Mouse (Mus musculus) embryonic facial prominence, embryonic 14.5 days (tissue): ENCODE data around the gene Vasn. TPM values are rescaled to one million over a fixed set of nuclear protein-coding genes. Genes with fewer than 3 reads are reported as not detected.

Experiments
- polyA plus RNA-seq: library from polyadenylated mRNA; unstranded; fragments of >200 nt; fragmentation: Nextera tagmentation; extraction: Ambion mirVana; gene quantifications from 2 replicates; pipeline ENCODE4 v1.2.1, GENCODE M21; 2014

Gene Vasn
- polyA plus RNA-seq, 1 experiment from 2014 or later, result 32.4 TPM

Other genes with a start within 250 kb of the Vasn start
- gene Adcy9, start 219.4 kb upstream of the Vasn start, polyA plus RNA-seq, result 2.7 and 3.5 TPM in 2 replicates
- gene Srl, start 98.1 kb upstream of the Vasn start, polyA plus RNA-seq, result 89.2 and 112 TPM in 2 replicates
- gene Tfap4, start 80.1 kb upstream of the Vasn start, polyA plus RNA-seq, result 16.6 and 17.2 TPM in 2 replicates
- gene Glis2, start 45.2 kb upstream of the Vasn start, polyA plus RNA-seq, result 34.7 and 36.3 TPM in 2 replicates
- gene Pam16, start 15.0 kb upstream of the Vasn start, polyA plus RNA-seq, result 90.8 and 90.9 TPM in 2 replicates
- 57.6 and 57.7 TPM in 2 replicates for gene Dnaja3, start within 50 bp of the Vasn start, polyA plus RNA-seq
- gene Coro7, start 39.8 kb downstream of the Vasn start, polyA plus RNA-seq, result 11.5 and 16.1 TPM in 2 replicates
- 46.3 and 56.8 TPM in 2 replicates for gene Nmral1, start 79.4 kb downstream of the Vasn start, polyA plus RNA-seq
- 97.6 and 107 TPM in 2 replicates for gene Hmox2, start 86.4 kb downstream of the Vasn start, polyA plus RNA-seq
- 86.7 and 91.2 TPM in 2 replicates for gene Cdip1, start 150.4 kb downstream of the Vasn start, polyA plus RNA-seq
- gene 4930562C15Rik, start 195.5 kb downstream of the Vasn start, polyA plus RNA-seq, result 0.33 and 0.39 TPM in 2 replicates
- gene Ubald1, start 240.4 kb downstream of the Vasn start, polyA plus RNA-seq, result 36.3 and 39.0 TPM in 2 replicates
- 76.2 and 87.8 TPM in 2 replicates for gene Mgrn1, start 246.3 kb downstream of the Vasn start, polyA plus RNA-seq